Mouse (Mus musculus) ES-Bruce4 (cell line): Measurements from ENCODE around the gene Taco1. TPM values are rescaled to one million over a fixed set of nuclear protein-coding genes. Genes with fewer than 3 reads are reported as not detected.
A peak's percentile ranks its signal among the peaks of the same experiment; 100 is the strongest.

Experiments
- H3K27ac ChIP-seq: 2 replicates; pipeline ENCODE4 v1.5.1; 2012; ENCODE audit warnings: low read length, inconsistent platforms; ENCODE audit not compliant: insufficient read depth
- H3K27me3 ChIP-seq: 2 replicates; pipeline ENCODE4 v1.6.1; 2012; ENCODE audit warnings: mild to moderate bottlenecking, low read length, inconsistent platforms; ENCODE audit not compliant: control insufficient read depth, poor library complexity, insufficient read depth, severe bottlenecking
- H3K36me3 ChIP-seq: 2 replicates; pipeline ENCODE4 v1.6.1; 2012; ENCODE audit warnings: inconsistent platforms, mild to moderate bottlenecking, low read length, moderate library complexity; ENCODE audit not compliant: control insufficient read depth, poor library complexity, insufficient read depth, severe bottlenecking
- H3K4me1 ChIP-seq: one replicate; pipeline ENCODE4 v1.8.1; 2011; ENCODE audit warnings: low read length; ENCODE audit not compliant: control insufficient read depth, insufficient read depth
- H3K4me3 ChIP-seq: 2 replicates; pipeline ENCODE4 v1.5.1; 2011; ENCODE audit warnings: low read depth, mild to moderate bottlenecking, low read length
- H3K9ac ChIP-seq: 2 replicates; pipeline ENCODE4 v1.6.1; 2012; ENCODE audit warnings: low read depth, mild to moderate bottlenecking, inconsistent platforms; ENCODE audit not compliant: poor library complexity, severe bottlenecking
- H3K9me3 ChIP-seq: replicated peaks from 2 replicates; pipeline ENCODE4 v1.6.1; 2012; ENCODE audit warnings: mild to moderate bottlenecking, low read length, inconsistent platforms; ENCODE audit not compliant: control insufficient read depth, poor library complexity, insufficient read depth, severe bottlenecking
- CTCF ChIP-seq: IDR thresholded peaks from one replicate; pipeline ENCODE4 v1.8.1; 2011; ENCODE audit warnings: low read depth, low read length
- EP300 ChIP-seq: IDR thresholded peaks from 2 replicates; pipeline ENCODE4 v1.6.1; 2011; ENCODE audit warnings: low read depth, low read length; ENCODE audit not compliant: insufficient read depth
- POLR2A ChIP-seq: IDR thresholded peaks from one replicate; pipeline ENCODE4 v1.8.1; 2011; ENCODE audit warnings: low read length; ENCODE audit not compliant: insufficient read depth
- polyA plus RNA-seq: library from polyadenylated mRNA; stranded (reverse); fragments of >200 nt; gene quantifications from 2 replicates; pipeline ENCODE4 v1.2.4, GENCODE M21; 2011; ENCODE audit warnings: low read depth; ENCODE audit not compliant: missing spikeins, insufficient read depth, insufficient read length

Taco1 gene
- polyA plus RNA-seq, 1 experiment: 9.8 TPM

GRCm38 (mm10) chr11:106033491-106033919 is 32.4 kb upstream of the Taco1 start:
- H3K9me3 ChIP-seq: 0 out of 2 replicates have a peak, but pooled peaks cover 3% of the 10 kb centered on the region
- no peaks in the 10 kb centered on the region for H3K4me1 ChIP-seq
- H3K4me3 ChIP-seq: peak overlapping the region; percentile 85
- H3K36me3 ChIP-seq: no peaks in the 10 kb centered on the region
- peak overlapping the region; percentile 41 for H3K9ac ChIP-seq
- no peaks in the 10 kb centered on the region for H3K27me3 ChIP-seq
- TF ChIP-seq EP300 (no peak), CTCF (no peak), POLR2A (no peak)
- H3K27ac ChIP-seq: peak overlapping the region; percentile 69

- no peak for TF ChIP-seq EP300
- no peak for TF ChIP-seq CTCF
- TF ChIP-seq POLR2A: no peak
- no peak overlapping the region for H3K27ac ChIP-seq
- H3K9me3 ChIP-seq: 0 out of 2 replicates have a peak, but pooled peaks cover 3% of the 10 kb centered on the region
- H3K27me3 ChIP-seq: no peaks in the 10 kb centered on the region
- no peak overlapping the region for H3K4me3 ChIP-seq
- no peak overlapping the region for H3K9ac ChIP-seq
- no peaks in the 10 kb centered on the region for H3K4me1 ChIP-seq
- H3K36me3 ChIP-seq: no peaks in the 10 kb centered on the region
These were observed 30.9 kb upstream of the Taco1 start for GRCm38 (mm10) chr11:106034986-106035385.

GRCm38 (mm10) chr11:106036548-106037417 is 29.1 kb upstream of the Taco1 start, which contains the start of gene Dcaf7:
Gene Dcaf7, plus strand, starts transcription at chr11:106036872.
- H3K4me3 ChIP-seq: peak within 1 kb of the TSS; percentile 95
- H3K27me3 ChIP-seq: no peaks in the 10 kb centered on the region
- TF ChIP-seq EP300 (no peak), POLR2A (no peak), CTCF (no peak)
- peak within 1 kb of the TSS; percentile 32 for H3K27ac ChIP-seq
- 0 out of 2 replicates have a peak, but pooled peaks cover 2% of the 10 kb centered on the region for H3K9me3 ChIP-seq
- H3K9ac ChIP-seq: peak within 1 kb of the TSS; percentile 89
- no peaks in the 10 kb centered on the region for H3K36me3 ChIP-seq
- no peaks in the 10 kb centered on the region for H3K4me1 ChIP-seq

- no peaks in the 10 kb centered on the region for H3K9me3 ChIP-seq
- H3K27me3 ChIP-seq: no peaks in the 10 kb centered on the region
- H3K36me3 ChIP-seq: no peaks in the 10 kb centered on the region
- H3K4me1 ChIP-seq: no peaks in the 10 kb centered on the region
- peak overlapping the region; percentile 87 for H3K4me3 ChIP-seq
- no peak for TF ChIP-seq POLR2A
- TF ChIP-seq EP300: no peak
- TF ChIP-seq CTCF: no peak
- no peak overlapping the region; the same call in 1 of the 2 replicates for H3K27ac ChIP-seq
- peak overlapping the region; percentile 89 for H3K9ac ChIP-seq
These were observed 28.5 kb upstream of the Taco1 start for GRCm38 (mm10) chr11:106037418-106037751.

GRCm38 (mm10) chr11:106044349-106044748 is 21.5 kb upstream of the Taco1 start:
- Histone ChIP-seq H3K27me3 (no peaks in the 10 kb centered on the region), H3K27ac (no peak overlapping the region), H3K4me3 (no peak overlapping the region), H3K36me3 (peaks cover 5% of the 10 kb centered on the region), H3K4me1 (peaks cover 2% of the 10 kb centered on the region), H3K9ac (no peak overlapping the region), H3K9me3 (no peaks in the 10 kb centered on the region)
- TF ChIP-seq POLR2A (no peak), CTCF (no peak), EP300 (no peak)

GRCm38 (mm10) chr11:106045256-106045655 is 20.6 kb upstream of the Taco1 start:
- Histone ChIP-seq H3K27ac (no peak overlapping the region), H3K9me3 (no peaks in the 10 kb centered on the region), H3K36me3 (peaks cover 5% of the 10 kb centered on the region), H3K4me3 (no peak overlapping the region), H3K4me1 (peaks cover 2% of the 10 kb centered on the region), H3K9ac (no peak overlapping the region), H3K27me3 (no peaks in the 10 kb centered on the region)
- TF ChIP-seq EP300 (no peak), POLR2A (no peak), CTCF (no peak)
